Mouse (Mus musculus) stomach, embryonic 15.5 days (tissue): ENCODE results near the gene Bend3. TPM values are rescaled to one million over a fixed set of nuclear protein-coding genes. Genes with fewer than 3 reads are reported as not detected.

Source experiments
- ATAC-seq: fragments of 200-750 bp; cut with Nextera tagmentation; 2 replicates; pipeline ENCODE4 v1.8.0; 2017; ENCODE audit warnings: low read depth, moderate number of reproducible peaks, moderate TSS enrichment; ENCODE audit not compliant: insufficient read depth, low FRiP score
- H3K27ac ChIP-seq: fragments of 300-500 bp; sonication (generic); 2 replicates; pipeline ENCODE4 v1.5.1; 2015; ENCODE audit warnings: mild to moderate bottlenecking, inconsistent platforms
- H3K27me3 ChIP-seq: fragments of 300-500 bp; sonication (generic); replicated peaks from 2 replicates; pipeline ENCODE4 v1.6.1; 2015; ENCODE audit warnings: inconsistent platforms
- H3K36me3 ChIP-seq: fragments of 300-500 bp; sonication (generic); 2 replicates; pipeline ENCODE4 v1.6.1; 2015; ENCODE audit warnings: inconsistent platforms
- H3K4me1 ChIP-seq: fragments of 300-500 bp; sonication (generic); 2 replicates; pipeline ENCODE4 v1.6.1; 2015; ENCODE audit warnings: inconsistent platforms
- H3K4me2 ChIP-seq: fragments of 300-500 bp; sonication (generic); 2 replicates; pipeline ENCODE4 v1.6.1; 2015; ENCODE audit warnings: mild to moderate bottlenecking, inconsistent platforms
- H3K4me3 ChIP-seq: fragments of 300-500 bp; sonication (generic); replicated peaks from 2 replicates; pipeline ENCODE4 v1.5.1; 2015; ENCODE audit warnings: inconsistent platforms
- H3K9ac ChIP-seq: fragments of 300-500 bp; sonication (generic); 2 replicates; pipeline ENCODE4 v1.6.1; 2015; ENCODE audit warnings: inconsistent platforms
- H3K9me3 ChIP-seq: fragments of 300-500 bp; sonication (generic); 2 replicates; pipeline ENCODE4 v1.6.1; 2016; ENCODE audit warnings: inconsistent platforms
- WGBS: fragments of 180-500 bp; shearing (Covaris S2); methylation state at CpG from one replicate; pipeline ENCODE4 v1.1.7; 2015; 5-methylcytosine and 5-hydroxymethylcytosine counted together
- polyA plus RNA-seq: library from polyadenylated mRNA; unstranded; fragments of >200 nt; fragmentation: Nextera tagmentation; extraction: Ambion mirVana; gene quantifications from 2 replicates; pipeline ENCODE4 v1.2.1, GENCODE M21; 2015

Bend3 gene
- polyA plus RNA-seq: 3.2 and 4.0 TPM in 2 replicates

GRCm38 (mm10) chr10:43478751-43479435, at the start of gene Bend3:
Bend3 (plus strand) TSS chr10:43478831.
- WGBS: 1% methylated on average over 50 of the region's 101 CpGs
- Histone ChIP-seq H3K4me2 (peak within 1 kb of the TSS; percentile 78), H3K9ac (peak within 1 kb of the TSS; percentile 80), H3K4me1 (peaks cover 26% of the 10 kb centered on the region; the same call in 1 of the 2 replicates), H3K4me3 (peak within 1 kb of the TSS; percentile 86), H3K27ac (peak within 1 kb of the TSS; percentile 97), H3K36me3 (no peaks in the 10 kb centered on the region), H3K27me3 (no peaks in the 10 kb centered on the region), H3K9me3 (no peaks in the 10 kb centered on the region)
- ATAC-seq: peak; percentile 40

GRCm38 (mm10) chr10:43430606-43431005, 48.0 kb upstream of the Bend3 start:
- WGBS: 87% methylated on average over 5 of the region's 5 CpGs

GRCm38 (mm10) chr10:43434326-43434725, 44.3 kb upstream of the Bend3 start:
- Histone ChIP-seq H3K27ac (no peak overlapping the region), H3K27me3 (no peaks in the 10 kb centered on the region), H3K36me3 (no peaks in the 10 kb centered on the region), H3K9ac (no peak overlapping the region), H3K4me2 (no peak overlapping the region), H3K4me1 (peaks cover under 1% of the 10 kb centered on the region; the same call in 1 of the 2 replicates), H3K9me3 (no peaks in the 10 kb centered on the region), H3K4me3 (no peak overlapping the region)
- 73% methylated on average over 4 of the region's 4 CpGs for WGBS
- ATAC-seq: no peak

More at GRCm38 (mm10) chr10:43430606-43431005, 48.0 kb upstream of the Bend3 start:
- Histone ChIP-seq H3K27me3 (no peaks in the 10 kb centered on the region), H3K4me2 (no peak overlapping the region), H3K4me1 (no peaks in the 10 kb centered on the region), H3K36me3 (no peaks in the 10 kb centered on the region), H3K9me3 (no peaks in the 10 kb centered on the region), H3K27ac (no peak overlapping the region), H3K9ac (no peak overlapping the region), H3K4me3 (no peak overlapping the region)
- no peak for ATAC-seq

- no peak overlapping the region for H3K4me2 ChIP-seq
- H3K4me1 ChIP-seq: peaks cover 6% of the 10 kb centered on the region
- H3K27ac ChIP-seq: no peak overlapping the region
- H3K9me3 ChIP-seq: no peaks in the 10 kb centered on the region
- ATAC-seq: no peak
- no peaks in the 10 kb centered on the region for H3K27me3 ChIP-seq
- no peak overlapping the region for H3K4me3 ChIP-seq
- no peaks in the 10 kb centered on the region for H3K36me3 ChIP-seq
- 90% methylated on average over 3 of the region's 3 CpGs for WGBS
- no peak overlapping the region for H3K9ac ChIP-seq
Observed at GRCm38 (mm10) chr10:43435757-43436156, 42.9 kb upstream of the Bend3 start.

- 39% methylated on average over 7 of the region's 7 CpGs for WGBS
- Histone ChIP-seq H3K9ac (no peak overlapping the region), H3K4me1 (peaks cover 6% of the 10 kb centered on the region), H3K36me3 (no peaks in the 10 kb centered on the region), H3K27me3 (no peaks in the 10 kb centered on the region), H3K4me3 (no peak overlapping the region), H3K4me2 (no peak overlapping the region), H3K27ac (peak overlapping the region; percentile 16; the same call in 1 of the 2 replicates), H3K9me3 (no peaks in the 10 kb centered on the region)
- ATAC-seq: no peak
Observed at GRCm38 (mm10) chr10:43439492-43439941, 39.1 kb upstream of the Bend3 start.

- H3K4me1 ChIP-seq: peaks cover 6% of the 10 kb centered on the region
- ATAC-seq: no peak
- no peaks in the 10 kb centered on the region for H3K27me3 ChIP-seq
- H3K27ac ChIP-seq: no peak overlapping the region; the same call in 1 of the 2 replicates
- no peak overlapping the region for H3K4me3 ChIP-seq
- WGBS: 39% methylated on average over 13 of the region's 13 CpGs
- H3K9me3 ChIP-seq: no peaks in the 10 kb centered on the region
- H3K4me2 ChIP-seq: no peak overlapping the region
- no peak overlapping the region for H3K9ac ChIP-seq
- no peaks in the 10 kb centered on the region for H3K36me3 ChIP-seq
Observed at GRCm38 (mm10) chr10:43440050-43440449, 38.6 kb upstream of the Bend3 start.

GRCm38 (mm10) chr10:43440981-43441740, 37.5 kb upstream of the Bend3 start:
- Histone ChIP-seq H3K4me1 (peaks cover 6% of the 10 kb centered on the region), H3K4me2 (no peak overlapping the region), H3K27ac (peak overlapping the region; percentile 31; the same call in 1 of the 2 replicates), H3K36me3 (no peaks in the 10 kb centered on the region), H3K27me3 (no peaks in the 10 kb centered on the region), H3K9me3 (no peaks in the 10 kb centered on the region), H3K9ac (no peak overlapping the region), H3K4me3 (no peak overlapping the region)
- peak; percentile 75 for ATAC-seq
- 43% methylated on average over 15 of the region's 15 CpGs for WGBS

- H3K9me3 ChIP-seq: no peaks in the 10 kb centered on the region
- WGBS: 84% methylated on average over 3 of the region's 3 CpGs
- H3K4me1 ChIP-seq: no peaks in the 10 kb centered on the region
- H3K27ac ChIP-seq: no peak overlapping the region
- no peak overlapping the region for H3K4me2 ChIP-seq
- no peaks in the 10 kb centered on the region for H3K27me3 ChIP-seq
- no peak overlapping the region for H3K4me3 ChIP-seq
- ATAC-seq: no peak
- H3K9ac ChIP-seq: no peak overlapping the region
- no peaks in the 10 kb centered on the region for H3K36me3 ChIP-seq
Observed at GRCm38 (mm10) chr10:43448656-43449055, 30.0 kb upstream of the Bend3 start.

GRCm38 (mm10) chr10:43451848-43452662, 26.6 kb upstream of the Bend3 start:
- 21% methylated on average over 16 of the region's 16 CpGs for WGBS
- Histone ChIP-seq H3K9ac (no peak overlapping the region), H3K27me3 (no peaks in the 10 kb centered on the region), H3K36me3 (no peaks in the 10 kb centered on the region), H3K4me2 (peak overlapping the region; percentile 44), H3K4me3 (peak overlapping the region; percentile 9), H3K4me1 (no peaks in the 10 kb centered on the region), H3K9me3 (no peaks in the 10 kb centered on the region), H3K27ac (no peak overlapping the region)
- ATAC-seq: peak; percentile 73

- no peaks in the 10 kb centered on the region for H3K9me3 ChIP-seq
- H3K4me1 ChIP-seq: no peaks in the 10 kb centered on the region
- ATAC-seq: no peak
- H3K4me3 ChIP-seq: peak overlapping the region; percentile 9; the same call in 1 of the 2 replicates
- H3K36me3 ChIP-seq: no peaks in the 10 kb centered on the region
- WGBS: 18% methylated on average over 5 of the region's 5 CpGs
- H3K27ac ChIP-seq: no peak overlapping the region
- H3K27me3 ChIP-seq: no peaks in the 10 kb centered on the region
- peak overlapping the region; percentile 44 for H3K4me2 ChIP-seq
- H3K9ac ChIP-seq: no peak overlapping the region
Observed at GRCm38 (mm10) chr10:43452663-43452996, 26.0 kb upstream of the Bend3 start.

GRCm38 (mm10) chr10:43454219-43454618, 24.4 kb upstream of the Bend3 start:
- H3K4me1 ChIP-seq: no peaks in the 10 kb centered on the region
- no peak overlapping the region for H3K27ac ChIP-seq
- no peak overlapping the region for H3K4me2 ChIP-seq
- no peaks in the 10 kb centered on the region for H3K9me3 ChIP-seq
- no peak overlapping the region for H3K4me3 ChIP-seq
- no peaks in the 10 kb centered on the region for H3K27me3 ChIP-seq
- WGBS: 73% methylated on average over 1 of the region's 1 CpGs
- ATAC-seq: no peak
- no peak overlapping the region for H3K9ac ChIP-seq
- H3K36me3 ChIP-seq: no peaks in the 10 kb centered on the region
